Mouse (Mus musculus) hindbrain, embryonic 11.5 days (tissue): Measurements from ENCODE around the gene Zfp617. TPM values are rescaled to one million over a fixed set of nuclear protein-coding genes. Genes with fewer than 3 reads are reported as not detected.
"Not testable (repeated sequence)": the region's sequence is repeated elsewhere in the genome, so short reads cannot be mapped to it uniquely, and the experiment has no call there.

Source experiments
- ATAC-seq: fragments of 200-750 bp; cut with Nextera tagmentation; 2 replicates; pipeline ENCODE4 v1.8.0; 2017; ENCODE audit warnings: mild to moderate bottlenecking, moderate TSS enrichment, moderate library complexity; ENCODE audit not compliant: low FRiP score
- DNase-seq: peaks from one replicate; pipeline ENCODE4 v3.0.0-alpha.2; 2015; ENCODE audit warnings: low spot score
- H3K27ac ChIP-seq: fragments of 300-500 bp; sonication (generic); 2 replicates; pipeline ENCODE4 v1.5.1; 2014; ENCODE audit warnings: mild to moderate bottlenecking, low read depth, low read length
- H3K27me3 ChIP-seq: fragments of 300-500 bp; sonication (generic); 2 replicates; pipeline ENCODE4 v1.6.1; 2014; ENCODE audit warnings: mild to moderate bottlenecking, low read length, moderate library complexity, mixed read lengths; ENCODE audit not compliant: control insufficient read depth, insufficient read depth
- H3K36me3 ChIP-seq: fragments of 300-500 bp; sonication (generic); 2 replicates; pipeline ENCODE4 v1.6.1; 2014; ENCODE audit warnings: mild to moderate bottlenecking, low read length, moderate library complexity, mixed read lengths; ENCODE audit not compliant: control insufficient read depth, insufficient read depth
- H3K4me1 ChIP-seq: fragments of 300-500 bp; sonication (generic); replicated peaks from 2 replicates; pipeline ENCODE4 v1.6.1; 2014; ENCODE audit warnings: low read length, mixed read lengths; ENCODE audit not compliant: control insufficient read depth, insufficient read depth
- H3K4me2 ChIP-seq: fragments of 300-500 bp; sonication (generic); replicated peaks from 2 replicates; pipeline ENCODE4 v1.6.1; 2014; ENCODE audit warnings: mild to moderate bottlenecking, low read depth, low read length
- H3K4me3 ChIP-seq: fragments of 300-500 bp; sonication (generic); 2 replicates; pipeline ENCODE4 v1.5.1; 2014; ENCODE audit warnings: low read depth, low read length
- H3K9ac ChIP-seq: fragments of 300-500 bp; sonication (generic); 2 replicates; pipeline ENCODE4 v1.6.1; 2014; ENCODE audit warnings: low read depth, low read length
- H3K9me3 ChIP-seq: fragments of 300-500 bp; sonication (generic); 2 replicates; pipeline ENCODE4 v1.6.1; 2016; ENCODE audit warnings: low read length; ENCODE audit not compliant: control insufficient read depth
- WGBS: fragments of 180-500 bp; shearing (Covaris S2); extraction: QIAGEN DNeasy Blood & Tissue Kit; methylation state at CpG from one replicate; pipeline ENCODE4 v1.1.7; 2014; 5-methylcytosine and 5-hydroxymethylcytosine counted together
- polyA plus RNA-seq: library from polyadenylated mRNA; unstranded; fragments of >200 nt; fragmentation: Nextera tagmentation; extraction: Ambion mirVana; gene quantifications from 2 replicates; pipeline ENCODE4 v1.2.1, GENCODE M21; 2014

The Zfp617 gene
- polyA plus RNA-seq, 1 experiment from 2014 or later: 43.5 TPM

DNA sequence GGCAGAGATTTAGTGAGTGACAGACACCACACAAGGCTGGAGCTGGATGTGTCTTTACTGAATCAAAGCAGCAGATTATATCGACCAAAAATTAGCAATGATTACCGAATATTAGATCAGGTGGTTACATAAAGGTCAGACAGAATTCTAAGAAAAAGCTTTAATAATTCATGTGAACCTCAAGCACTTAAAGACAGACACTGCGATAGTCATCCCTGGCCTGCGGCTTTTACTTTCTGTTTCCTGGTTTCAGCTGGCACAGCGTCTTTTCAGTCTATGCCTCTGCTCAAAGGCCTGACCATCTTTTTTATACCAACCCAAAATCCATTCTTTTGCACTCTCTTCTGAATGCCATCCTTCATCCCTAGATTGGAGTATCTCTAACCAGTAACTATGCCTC lies 40.2 kb downstream of the Zfp617 start:
- H3K9me3 ChIP-seq: no peaks in the 10 kb centered on the region
- no peak overlapping the region for H3K4me2 ChIP-seq
- no peak overlapping the region for H3K4me3 ChIP-seq
- H3K36me3 ChIP-seq: no peaks in the 10 kb centered on the region
- no peaks in the 10 kb centered on the region for H3K4me1 ChIP-seq
- no peak overlapping the region for H3K27ac ChIP-seq
- DNase-seq (no peak), ATAC-seq (no peak)
- 94% methylated on average over 5 of the region's 5 CpGs for WGBS
- no peaks in the 10 kb centered on the region for H3K27me3 ChIP-seq
- no peak overlapping the region for H3K9ac ChIP-seq

DNA sequence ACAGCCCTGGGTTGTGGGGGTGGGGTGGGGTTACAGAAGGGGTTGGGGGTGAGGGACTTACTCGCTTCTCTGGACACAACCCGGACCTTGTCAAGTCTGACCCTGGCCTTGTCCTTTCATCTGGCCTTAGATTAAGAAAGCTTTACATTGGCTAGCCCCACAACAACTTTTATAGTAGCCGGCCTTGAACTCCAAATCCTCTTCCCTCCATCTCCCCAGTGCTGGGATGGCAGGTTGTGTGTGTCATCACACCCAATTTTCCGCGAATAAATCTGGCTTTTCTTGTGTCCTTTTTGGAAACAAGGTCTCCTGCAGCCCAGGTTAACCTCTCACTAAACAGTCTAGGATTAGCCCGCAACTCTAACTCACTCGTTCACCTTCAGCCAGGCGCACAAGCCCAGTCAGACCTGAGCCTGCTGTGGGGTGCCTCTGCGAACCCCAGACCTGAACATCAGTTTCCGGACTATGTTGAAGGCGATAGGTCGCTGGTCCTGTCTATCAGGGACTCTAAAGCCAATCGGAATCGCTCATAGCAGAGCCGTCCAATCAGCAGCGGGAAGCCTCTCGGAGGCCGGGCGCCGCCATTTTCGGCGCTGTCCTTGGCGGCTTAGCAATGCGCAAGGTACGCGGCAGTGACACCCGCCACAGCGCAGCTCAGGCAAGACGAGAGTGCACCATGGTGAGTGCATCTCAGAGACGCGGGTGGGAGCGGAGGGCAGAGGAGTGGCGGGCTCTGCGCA lies 42.2 kb downstream of the Zfp617 start, which contains the start of gene Zfp961:
Gene Zfp961 (plus strand): TSS at position 557 of the 740 bp plus-strand sequence.
- H3K9me3 ChIP-seq: no peaks in the 10 kb centered on the region; the same call in 1 of the 2 replicates
- peak within 1 kb of the TSS; percentile 84 for H3K9ac ChIP-seq
- peak within 1 kb of the TSS; percentile 80 for H3K27ac ChIP-seq
- DNase-seq (peak; percentile 97), ATAC-seq (peak; percentile 100)
- no peaks in the 10 kb centered on the region for H3K36me3 ChIP-seq
- H3K4me2 ChIP-seq: peak within 1 kb of the TSS; percentile 71
- no peaks in the 10 kb centered on the region for H3K27me3 ChIP-seq
- 5% methylated on average over 34 of the region's 34 CpGs for WGBS
- H3K4me3 ChIP-seq: peak within 1 kb of the TSS; percentile 73
- H3K4me1 ChIP-seq: no peaks in the 10 kb centered on the region

DNA sequence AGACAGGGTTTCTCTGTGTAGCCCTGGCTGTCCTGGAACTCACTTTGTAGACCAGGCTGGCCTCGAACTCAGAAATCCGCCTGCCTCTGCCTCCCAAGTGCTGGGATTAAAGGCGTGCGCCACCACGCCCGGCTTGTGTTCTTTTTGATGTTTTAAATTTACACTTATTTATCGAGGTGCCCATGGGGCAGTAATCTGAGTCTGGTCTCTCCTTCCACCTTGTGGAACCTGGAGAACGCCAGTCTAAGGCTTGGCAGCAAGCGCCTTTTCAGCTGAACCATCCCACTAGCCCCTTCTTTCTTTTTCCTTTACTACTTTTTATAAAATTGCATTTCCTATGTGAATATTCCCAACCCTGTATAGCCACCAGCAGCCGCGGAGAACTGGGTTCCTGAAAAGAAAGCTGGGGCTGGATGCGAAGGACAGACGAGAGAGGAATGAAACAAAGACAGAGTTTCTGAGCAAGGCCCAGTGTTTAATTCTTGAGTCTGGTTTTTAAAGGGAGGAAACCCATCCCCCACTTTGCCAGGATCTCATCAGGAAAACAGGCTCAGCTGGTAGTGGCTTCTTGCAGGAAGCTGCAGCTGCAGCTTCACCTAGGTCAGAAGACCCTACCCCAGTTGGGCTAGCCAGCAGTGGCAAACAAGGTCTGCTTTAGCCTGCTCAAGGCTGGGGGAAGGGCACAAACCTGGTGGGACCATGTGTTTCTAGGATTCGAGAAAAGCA lies 43.2 kb downstream of the Zfp617 start:
- no peaks in the 10 kb centered on the region for H3K36me3 ChIP-seq
- no peak overlapping the region for H3K27ac ChIP-seq
- peak overlapping the region; percentile 84 for H3K9ac ChIP-seq
- H3K9me3 ChIP-seq: no peaks in the 10 kb centered on the region; the same call in 1 of the 2 replicates
- 42% methylated on average over 13 of the region's 14 CpGs for WGBS
- peak; percentile 46 for DNase-seq
- peak overlapping the region; percentile 73 for H3K4me3 ChIP-seq
- ATAC-seq: no peak
- H3K4me2 ChIP-seq: peak overlapping the region; percentile 44
- no peaks in the 10 kb centered on the region for H3K4me1 ChIP-seq
- no peaks in the 10 kb centered on the region for H3K27me3 ChIP-seq

DNA sequence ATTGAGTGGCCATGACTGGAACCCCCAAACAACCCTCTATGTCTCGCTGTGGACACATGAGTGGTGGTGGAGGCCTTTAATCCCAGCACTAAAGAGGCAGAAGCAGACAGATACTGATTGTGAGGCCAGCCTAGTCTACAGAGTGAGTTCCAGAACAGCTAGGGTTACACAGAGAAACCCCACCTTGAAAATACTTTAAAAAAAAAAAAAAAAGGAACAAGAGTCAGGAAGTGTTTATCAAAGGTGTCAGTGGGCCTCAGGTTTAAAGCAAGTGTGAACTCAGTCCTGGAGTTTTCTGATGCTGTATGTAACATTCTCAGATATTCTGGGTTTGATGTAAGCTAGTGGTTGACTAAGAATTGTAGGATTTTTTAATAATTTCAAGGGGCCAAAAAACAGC lies 44.1 kb downstream of the Zfp617 start:
- no peaks in the 10 kb centered on the region for H3K27me3 ChIP-seq
- no peaks in the 10 kb centered on the region; the same call in 1 of the 2 replicates for H3K9me3 ChIP-seq
- no peaks in the 10 kb centered on the region for H3K36me3 ChIP-seq
- H3K9ac ChIP-seq: no peak overlapping the region
- DNase-seq (no peak), ATAC-seq (no peak)
- no peaks in the 10 kb centered on the region for H3K4me1 ChIP-seq
- no peak overlapping the region for H3K4me3 ChIP-seq
- no peak overlapping the region for H3K27ac ChIP-seq
- no peak overlapping the region for H3K4me2 ChIP-seq
- 96% methylated on average over 1 of the region's 1 CpGs for WGBS

DNA sequence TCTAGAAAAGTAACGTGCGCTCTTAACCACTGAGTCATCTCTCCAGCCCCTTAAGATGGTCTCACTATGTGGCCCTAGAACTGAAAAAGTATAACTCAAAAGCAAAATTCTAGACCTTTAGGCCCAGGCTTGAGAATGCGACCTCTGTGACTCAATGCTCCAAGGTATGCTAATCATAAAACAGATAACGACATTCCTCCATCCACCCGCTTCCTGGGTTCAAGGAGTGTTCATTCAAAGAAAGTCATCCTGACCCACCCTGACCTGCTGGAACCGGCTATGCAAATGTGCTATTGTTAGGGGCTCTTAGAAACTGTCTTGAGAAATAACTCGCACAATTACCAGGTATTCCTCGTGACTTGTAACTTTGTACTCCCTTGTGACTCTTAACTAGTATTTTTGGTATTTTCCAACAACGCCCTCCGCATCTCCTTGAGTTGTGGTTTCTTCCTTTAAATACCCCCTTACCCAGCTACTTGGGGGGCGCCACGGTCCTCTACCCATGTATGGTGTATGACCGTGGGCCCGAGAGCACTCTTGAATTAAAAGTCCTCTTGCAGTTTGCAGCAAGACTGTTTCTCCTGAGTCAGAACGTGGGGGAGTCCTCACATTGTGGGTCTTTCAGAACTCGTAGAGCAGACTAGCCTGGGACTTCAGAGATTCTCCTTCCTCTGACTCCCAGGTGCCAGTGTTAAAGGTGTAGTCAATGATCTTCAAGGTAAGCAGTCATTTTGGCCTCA lies 44.7 kb downstream of the Zfp617 start:
- not testable (repeated sequence) for H3K9me3 ChIP-seq, H3K4me3 ChIP-seq, H3K27ac ChIP-seq, H3K27me3 ChIP-seq, H3K4me2 ChIP-seq, H3K9ac ChIP-seq, H3K4me1 ChIP-seq, DNase-seq, ATAC-seq, H3K36me3 ChIP-seq
- 94% methylated on average over 16 of the region's 16 CpGs for WGBS

DNA sequence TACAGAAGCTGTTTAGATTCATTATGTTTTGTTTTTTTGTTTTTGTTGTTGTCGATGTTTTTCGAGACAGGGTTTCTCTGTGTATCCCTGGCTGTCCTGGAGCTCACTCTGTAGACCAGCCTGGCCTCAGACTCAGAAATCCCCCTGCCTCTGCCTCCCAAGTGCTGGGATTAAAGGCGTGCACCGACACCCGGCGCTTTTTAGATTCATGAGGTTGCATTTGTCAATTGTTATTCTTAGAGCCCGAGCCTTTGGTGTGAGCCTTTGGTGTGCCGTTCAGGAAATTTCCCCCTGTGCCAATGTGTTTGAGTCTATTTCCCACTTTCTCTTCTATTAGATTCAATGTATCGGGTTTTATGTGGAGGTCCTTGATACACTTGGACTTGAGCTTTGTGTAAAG lies 46.2 kb downstream of the Zfp617 start:
- Histone ChIP-seq H3K4me1 (no peaks in the 10 kb centered on the region), H3K36me3 (no peaks in the 10 kb centered on the region), H3K27ac (no peak overlapping the region), H3K4me2 (no peak overlapping the region), H3K4me3 (no peak overlapping the region), H3K9me3 (no peaks in the 10 kb centered on the region; the same call in 1 of the 2 replicates), H3K9ac (no peak overlapping the region), H3K27me3 (no peaks in the 10 kb centered on the region)
- DNase-seq: no peak
- ATAC-seq: no peak
- WGBS: 97% methylated on average over 9 of the region's 9 CpGs

DNA sequence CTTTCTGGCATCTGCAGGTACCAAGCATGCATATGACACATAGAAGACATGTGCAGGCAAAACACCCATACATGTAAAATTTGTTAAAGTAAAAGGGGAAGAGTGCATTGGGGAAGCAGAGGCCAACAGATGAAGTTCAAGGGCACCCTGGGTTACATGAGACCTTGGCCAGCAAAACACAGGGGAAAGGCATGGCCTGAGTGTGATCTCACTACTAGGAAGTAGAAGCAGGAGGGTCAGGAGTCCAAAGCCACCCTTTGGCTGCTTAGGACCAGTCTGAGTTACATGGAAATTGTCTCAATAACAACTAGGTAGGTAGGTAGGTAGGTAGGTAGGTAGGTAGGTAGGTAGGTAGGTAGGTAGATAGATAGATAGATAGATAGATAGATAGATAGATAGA lies 52.0 kb downstream of the Zfp617 start:
- Histone ChIP-seq H3K4me2 (no peak overlapping the region), H3K27ac (no peak overlapping the region), H3K9me3 (no peaks in the 10 kb centered on the region; the same call in 1 of the 2 replicates), H3K4me1 (no peaks in the 10 kb centered on the region), H3K9ac (no peak overlapping the region), H3K36me3 (peaks cover 3% of the 10 kb centered on the region; the same call in 1 of the 2 replicates), H3K27me3 (no peaks in the 10 kb centered on the region), H3K4me3 (no peak overlapping the region)
- ATAC-seq (no peak), DNase-seq (no peak)

DNA sequence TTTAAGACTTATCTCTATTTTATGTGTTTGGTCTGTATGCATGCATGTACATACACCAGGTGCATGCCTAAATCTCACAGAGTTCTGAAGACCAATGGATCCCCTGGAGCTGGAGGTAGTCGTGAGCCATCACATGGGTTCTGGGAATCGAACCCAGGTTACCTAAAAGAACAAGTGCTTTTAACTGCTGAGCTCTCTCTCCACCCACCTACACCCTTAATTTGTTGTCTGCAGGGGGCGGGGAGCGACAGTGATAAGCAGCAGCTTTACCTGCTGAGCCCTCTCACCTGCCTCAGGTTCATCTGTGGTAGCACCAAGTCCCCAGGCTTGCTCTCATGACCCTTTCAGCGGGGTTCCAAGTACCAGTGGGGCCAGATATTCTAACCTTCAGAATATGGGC lies 53.4 kb downstream of the Zfp617 start:
- H3K9ac ChIP-seq: no peak overlapping the region
- no peak for ATAC-seq
- no peak for DNase-seq
- no peak overlapping the region for H3K4me3 ChIP-seq
- no peaks in the 10 kb centered on the region for H3K4me1 ChIP-seq
- no peak overlapping the region for H3K27ac ChIP-seq
- no peak overlapping the region for H3K4me2 ChIP-seq
- WGBS: 88% methylated on average over 5 of the region's 5 CpGs
- H3K9me3 ChIP-seq: peaks cover 2% of the 10 kb centered on the region; the same call in 1 of the 2 replicates
- peaks cover 9% of the 10 kb centered on the region for H3K36me3 ChIP-seq
- no peaks in the 10 kb centered on the region for H3K27me3 ChIP-seq
